Mouse (Mus musculus) B cell, adult 2 months (primary cell): Measurements from ENCODE around the gene Fam173b.

ENCODE experiments used
- DNase-seq, 2 experiments: peaks; one replicate each; pipeline ENCODE4 v3.0.0; 2022

The Fam173b gene

GRCm38 (mm10) chr15:31588989-31589640 is 12.5 kb upstream of the Fam173b start:
- no peak for DNase-seq

- DNase-seq, result no peak
Measured at GRCm38 (mm10) chr15:31590176-31590575, 11.5 kb upstream of the Fam173b start.

- DNase-seq, result no peak
Measured at GRCm38 (mm10) chr15:31592531-31592930, 9.1 kb upstream of the Fam173b start.

- no peak for DNase-seq
Measured at GRCm38 (mm10) chr15:31594260-31594659, 7.4 kb upstream of the Fam173b start.

GRCm38 (mm10) chr15:31595651-31596050 is 6.0 kb upstream of the Fam173b start:
- no peak for DNase-seq

GRCm38 (mm10) chr15:31599834-31600233 is 1.8 kb upstream of the Fam173b start:
- no peak for DNase-seq

GRCm38 (mm10) chr15:31601279-31601645 is 390 bp upstream of the Fam173b start:
- DNase-seq, result no peak

- peak; percentile 60 to 69 for DNase-seq
Measured at GRCm38 (mm10) chr15:31602426-31602825, 774 bp downstream of the Fam173b start.

- DNase-seq, result no peak
Measured at GRCm38 (mm10) chr15:31603113-31603512, 1.5 kb downstream of the Fam173b start.

GRCm38 (mm10) chr15:31606821-31607220 is 5.2 kb downstream of the Fam173b start:
- DNase-seq, result no peak

- DNase-seq, result peak in 1 of 2 experiments; percentile 22
Measured at GRCm38 (mm10) chr15:31611027-31611426, 9.4 kb downstream of the Fam173b start.

GRCm38 (mm10) chr15:31611976-31612375 is 10.3 kb downstream of the Fam173b start:
- DNase-seq, result no peak

- no peak for DNase-seq
Measured at GRCm38 (mm10) chr15:31613826-31614453, 12.3 kb downstream of the Fam173b start.

GRCm38 (mm10) chr15:31614666-31615065 is 13.0 kb downstream of the Fam173b start:
- no peak for DNase-seq

- peak; percentile 7 to 12 for DNase-seq
Measured at GRCm38 (mm10) chr15:31617261-31617660, 15.6 kb downstream of the Fam173b start.

- peak in 1 of 2 experiments; percentile 22 for DNase-seq
Measured at GRCm38 (mm10) chr15:31619521-31619920, 17.9 kb downstream of the Fam173b start.

GRCm38 (mm10) chr15:31627277-31628154 is 25.9 kb downstream of the Fam173b start:
- no peak for DNase-seq

GRCm38 (mm10) chr15:31628180-31628579 is 26.5 kb downstream of the Fam173b start:
- DNase-seq, result no peak

- DNase-seq, result no peak
Measured at GRCm38 (mm10) chr15:31629556-31629955, 27.9 kb downstream of the Fam173b start.

GRCm38 (mm10) chr15:31631396-31631858 is 29.8 kb downstream of the Fam173b start:
- DNase-seq, result no peak

GRCm38 (mm10) chr15:31632478-31632877 is 30.8 kb downstream of the Fam173b start:
- no peak for DNase-seq

GRCm38 (mm10) chr15:31634582-31634981 is 32.9 kb downstream of the Fam173b start:
- DNase-seq, result no peak

- DNase-seq, result no peak
Measured at GRCm38 (mm10) chr15:31636091-31636595, 34.5 kb downstream of the Fam173b start.
